Comparison of ENCODE assay signal across 12 mouse cellular contexts in genomic region chr11:11691324-11692058, GRCm38 (mm10). TPM values are rescaled to one million over a fixed set of nuclear protein-coding genes. Genes with fewer than 3 reads are reported as not detected.
A peak's percentile ranks its signal among the peaks of the same experiment; 100 is the strongest.
DNase-seq lines count a peak whose midpoint lies in the region; ATAC-seq and TF ChIP-seq lines count a peak whose summit lies in the region.
"Had no signal": no experiment of that assay in that cellular context is flagged by ENCODE, and none has a peak within 500 bp of the region (broad histone marks: within the 10 kb centered on the region; RNA-seq: fewer than 3 reads in every experiment).

No protein-coding gene starts in this region.

- WGBS in heart, postnatal 0 days, result 82% methylated on average over 14 of the region's 14 CpGs
- WGBS in liver, embryonic 11.5 days, result 63% methylated on average over 14 of the region's 14 CpGs

- H3K4me2 ChIP-seq in heart, postnatal 0 days (ENCODE audit: low read depth, low read length), result peak overlapping the region; percentile 34; the same call in 1 of the 2 replicates
- H3K4me2 ChIP-seq in liver, embryonic 11.5 days, result peak overlapping the region; percentile 88

- no peak overlapping the region for H3K27ac ChIP-seq in heart, postnatal 0 days (ENCODE audit: low read depth)
- peak overlapping the region; percentile 40; the same call in 1 of the 2 replicates for H3K27ac ChIP-seq in liver, embryonic 11.5 days (ENCODE audit: low read depth, low read length)
- H3K27ac ChIP-seq: left cerebral cortex, adult 2 months had no signal

- H3K36me3 ChIP-seq in heart, postnatal 0 days (replicated peaks; ENCODE audit: control insufficient read depth, insufficient read depth, low read length), result no peaks in the 10 kb centered on the region
- no peaks in the 10 kb centered on the region for H3K36me3 ChIP-seq in liver, embryonic 11.5 days (ENCODE audit: control insufficient read depth, insufficient read depth, low read length)

- H3K9ac ChIP-seq in heart, postnatal 0 days (replicated peaks; ENCODE audit: low read depth, low read length), result no peak overlapping the region
- peak overlapping the region; percentile 49 for H3K9ac ChIP-seq in liver, embryonic 11.5 days (ENCODE audit: low read depth, low read length)

- intact Hi-C loops in heart, postnatal 36 days (cut with DNase I), result no loop called here

- no peaks in the 10 kb centered on the region for H3K9me3 ChIP-seq in heart, postnatal 0 days (replicated peaks; ENCODE audit: control insufficient read depth, low read length)
- no peaks in the 10 kb centered on the region for H3K9me3 ChIP-seq in liver, embryonic 11.5 days (ENCODE audit: control insufficient read depth, low read length)

- peaks cover 15% of the 10 kb centered on the region for H3K27me3 ChIP-seq in heart, postnatal 0 days (ENCODE audit: control insufficient read depth, insufficient read depth, low read length)
- H3K27me3 ChIP-seq in liver, embryonic 11.5 days (replicated peaks; ENCODE audit: control insufficient read depth, insufficient read depth, low read length), result 0 out of 2 replicates have a peak, but pooled peaks cover 3% of the 10 kb centered on the region

- no peak for TF ChIP-seq EP300 in heart, postnatal 0 days (IDR thresholded peaks at IDR 0.05; ENCODE audit: low read depth)

- TF ChIP-seq CTCF in heart, postnatal 0 days (IDR thresholded peaks at IDR 0.05; ENCODE audit: low read depth), result no peak

- DNase-seq in heart, postnatal 0 days (ENCODE audit: low spot score), result no peak
- DNase-seq in heart, postnatal 36 days, result no peak
- DNase-seq in CD4-positive helper T cell, adult 2 months (ENCODE audit: low read depth, low spot score), result peak; percentile 63
- DNase-seq in liver, embryonic 11.5 days (ENCODE audit: low spot score), result no peak
- DNase-seq in naive thymus-derived CD4-positive, alpha-beta T cell, adult 2 months (ENCODE audit: low read depth), result peak; percentile 73
- DNase-seq in Muller cell, postnatal 12 days (ENCODE audit: inconsistent ontology term), result no peak
- DNase-seq in yolk sac, embryonic 10.5 days (ENCODE audit: low spot score), result no peak
- DNase-seq in left cerebral cortex, adult 9 months (ENCODE audit: low spot score in 2 of 2), result no peak
- DNase-seq: cerebellum, postnatal 10 days; kidney, adult 11 months; right cerebral cortex, postnatal 14 days had no signal

- peak overlapping the region; percentile 12; the same call in 1 of the 2 replicates for H3K4me3 ChIP-seq in heart, postnatal 0 days (ENCODE audit: low read depth, low read length)
- H3K4me3 ChIP-seq in liver, embryonic 11.5 days (ENCODE audit: low read depth, low read length), result peak overlapping the region; percentile 13; the same call in 1 of the 2 replicates
- H3K4me3 ChIP-seq: left cerebral cortex, adult 2 months had no signal

- no peak for ATAC-seq in heart, postnatal 0 days (ENCODE audit: insufficient read depth, low read depth)
- no peak for ATAC-seq in liver, embryonic 11.5 days (replicated peaks; ENCODE audit: low FRiP score)

- H3K4me1 ChIP-seq in heart, postnatal 0 days (ENCODE audit: control insufficient read depth, insufficient read depth), result 0 out of 2 replicates have a peak, but pooled peaks cover 1% of the 10 kb centered on the region
- H3K4me1 ChIP-seq in liver, embryonic 11.5 days (replicated peaks; ENCODE audit: control insufficient read depth, insufficient read depth, low read length), result peaks cover 39% of the 10 kb centered on the region

RNA-seq across cellular contexts. Expression of gene Ikzf1, which starts 6.7 kb away (rescaled TPM):
- 1.0 and 12.9 TPM in 2 replicates for total RNA-seq in heart, postnatal 0 days (2014; rRNA removed; ENCODE audit: low replicate concordance)
- 0.19 and 0.21 TPM in 2 replicates for polyA plus RNA-seq in heart, postnatal 0 days (2015; fragmentation: Nextera tagmentation; extraction: Ambion mirVana)
- total RNA-seq in heart, postnatal 36 days (2021), result 1 to 10 TPM; 1.5 to 2.1 TPM
- 105 and 120 TPM in 2 replicates for polyA plus RNA-seq in liver, embryonic 11.5 days (2014; fragmentation: Nextera tagmentation; extraction: Ambion mirVana)

Comparison
In these comparisons a context has a peak if more than half of its experiments do, and no peak if none do; other contexts are left out.
1. DNase-seq: peak in CD4-positive helper T cell, adult 2 months (single experiment) and naive thymus-derived CD4-positive, alpha-beta T cell, adult 2 months (single experiment); none in heart, postnatal 0 days (single experiment), heart, postnatal 36 days (0 of 2), liver, embryonic 11.5 days (single experiment), Muller cell, postnatal 12 days (single experiment), yolk sac, embryonic 10.5 days (single experiment) and left cerebral cortex, adult 9 months (0 of 2).